Mouse (Mus musculus) spleen, adult 2 months (tissue): ENCODE results near the gene Ceacam15. TPM values are rescaled to one million over a fixed set of nuclear protein-coding genes. Genes with fewer than 3 reads are reported as not detected.
"Not testable (repeated sequence)": the region's sequence is repeated elsewhere in the genome, so short reads cannot be mapped to it uniquely, and the experiment has no call there.

Experiments used
- DNase-seq, 2 experiments: peaks; one replicate each; pipeline versions ENCODE4 v3.0.0 to v3.0.0-alpha.2; 2012 to 2021; ENCODE audit warnings: low spot score in 2 of 2, low read depth in 1 of 2
- H3K27ac ChIP-seq: fragments of 200-500 bp; 2 replicates; pipeline ENCODE4 v1.5.1; 2012; ENCODE audit warnings: low read length, inconsistent platforms; ENCODE audit not compliant: insufficient read depth
- H3K27me3 ChIP-seq: fragments of 200-500 bp; 2 replicates; pipeline ENCODE4 v1.6.1; 2012; ENCODE audit warnings: mild to moderate bottlenecking, moderate library complexity, low read length, inconsistent platforms; ENCODE audit not compliant: control insufficient read depth, insufficient read depth
- H3K36me3 ChIP-seq: fragments of 200-500 bp; 2 replicates; pipeline ENCODE4 v1.6.1; 2012; ENCODE audit warnings: mild to moderate bottlenecking, low read length, inconsistent platforms; ENCODE audit not compliant: control insufficient read depth, insufficient read depth
- H3K4me1 ChIP-seq: fragments of 200-500 bp; 2 replicates; pipeline ENCODE4 v1.6.1; 2011; ENCODE audit warnings: inconsistent platforms; ENCODE audit not compliant: control insufficient read depth, insufficient read depth, insufficient read length
- H3K4me3 ChIP-seq: fragments of 200-500 bp; 2 replicates; pipeline ENCODE4 v1.5.1; 2011; ENCODE audit warnings: mild to moderate bottlenecking, inconsistent platforms; ENCODE audit not compliant: insufficient read depth, insufficient read length; ENCODE audit errors: extremely low read depth
- CTCF ChIP-seq: fragments of 200-500 bp; IDR thresholded peaks from 2 replicates; pipeline ENCODE4 v1.5.1; 2011; ENCODE audit warnings: mild to moderate bottlenecking, inconsistent platforms; ENCODE audit not compliant: insufficient read depth, insufficient read length, insufficient replicate concordance; ENCODE audit errors: extremely low read depth
- POLR2A ChIP-seq: fragments of 200-500 bp; IDR thresholded peaks from 2 replicates; pipeline ENCODE4 v1.6.1; 2011; ENCODE audit warnings: low read depth, low read length, inconsistent platforms
- WGBS: fragments of 180-500 bp; shearing (Covaris S2); methylation state at CpG from one replicate; pipeline ENCODE4 v1.1.7; 2018; 5-methylcytosine and 5-hydroxymethylcytosine counted together
- polyA plus RNA-seq: library from polyadenylated mRNA; depleted of rRNA; stranded (reverse); fragments of >200 nt; gene quantifications from 2 replicates; pipeline ENCODE4 v1.2.3, GENCODE M21; 2012; rRNA removed

Gene Ceacam15
- not detected in 2 replicates for polyA plus RNA-seq

DNA sequence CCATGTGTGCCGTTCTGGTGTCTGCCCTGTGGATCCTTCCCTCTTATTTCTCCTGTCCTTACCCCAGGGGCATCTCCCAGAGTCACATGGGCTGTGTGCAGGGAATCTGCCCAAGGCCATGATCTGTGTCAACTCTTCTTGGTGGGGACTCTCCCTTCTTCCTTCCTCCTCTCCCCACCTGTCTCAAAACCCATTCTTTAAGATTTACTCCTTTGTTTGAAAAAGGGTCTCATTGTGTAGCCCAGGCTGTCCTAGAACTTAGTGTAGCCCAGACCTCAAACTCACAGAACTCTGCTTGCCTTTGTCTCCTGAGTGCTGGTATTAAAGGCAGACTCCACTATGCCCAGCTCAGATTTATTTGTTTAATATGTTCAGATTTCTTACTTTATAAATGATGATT lies at the start of gene Ceacam15:
Ceacam15 (minus strand) TSS at position 101 of the 400 bp plus-strand sequence.
- Histone ChIP-seq H3K36me3 (no peaks in the 10 kb centered on the region), H3K4me3 (no peak within 1 kb of the TSS), H3K27ac (no peak within 1 kb of the TSS), H3K27me3 (no peaks in the 10 kb centered on the region), H3K4me1 (no peaks in the 10 kb centered on the region)
- 52% methylated on average over 1 of the region's 1 CpGs for WGBS
- TF ChIP-seq POLR2A, result no peak
- no peak for TF ChIP-seq CTCF
- no peak for DNase-seq

DNA sequence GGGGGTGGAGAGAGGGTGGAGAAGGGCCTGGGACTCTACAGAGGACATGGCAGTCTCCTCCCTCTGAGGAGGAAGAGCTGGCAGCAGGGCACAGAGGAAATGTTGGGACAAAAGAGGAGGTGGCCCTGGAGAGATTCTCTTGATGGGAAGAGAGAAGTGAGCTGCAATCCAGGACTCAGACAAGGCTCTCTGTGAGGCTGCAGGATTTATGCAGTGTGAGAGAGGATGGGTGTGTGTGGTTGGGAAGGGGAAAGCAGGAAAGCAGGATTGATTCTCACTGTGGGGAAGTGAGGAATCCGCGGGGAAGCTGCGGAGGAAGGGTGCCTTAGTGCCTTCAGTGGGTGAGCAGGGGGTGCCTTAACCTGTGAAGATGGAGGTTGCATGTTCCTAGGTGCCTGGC lies 47.0 kb upstream of the Ceacam15 start:
- H3K4me3 ChIP-seq, DNase-seq, H3K36me3 ChIP-seq, H3K4me1 ChIP-seq, H3K27ac ChIP-seq, H3K27me3 ChIP-seq: not testable (repeated sequence)
- WGBS, result 85% methylated on average over 3 of the region's 3 CpGs

DNA sequence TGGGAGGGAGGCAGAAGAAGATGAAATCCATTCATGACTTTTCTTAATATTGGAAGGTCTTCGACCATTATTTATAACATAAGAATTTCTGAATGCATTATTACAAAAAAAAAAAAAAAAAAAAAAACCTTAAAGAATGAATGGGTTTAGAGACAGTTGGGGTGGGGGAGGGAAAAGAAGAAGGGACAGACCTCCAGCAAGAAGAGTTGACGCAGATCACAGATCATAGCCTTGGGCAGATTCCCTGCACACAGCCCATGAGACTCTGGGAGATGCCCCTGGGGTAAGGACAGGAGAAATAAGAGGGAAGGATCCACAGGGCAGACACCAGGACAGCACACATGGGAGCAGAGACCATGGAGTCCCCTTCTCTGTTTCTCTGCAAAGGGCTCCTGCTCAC lies 46.1 kb upstream of the Ceacam15 start, which contains the start of gene Ceacam9:
Ceacam9 (plus strand) TSS at position 301 of the 400 bp plus-strand sequence.
- H3K4me3 ChIP-seq, result no peak within 1 kb of the TSS
- no peak for DNase-seq
- peaks cover under 1% of the 10 kb centered on the region; the same call in 1 of the 2 replicates for H3K4me1 ChIP-seq
- no peaks in the 10 kb centered on the region for H3K27me3 ChIP-seq
- TF ChIP-seq POLR2A (no peak), CTCF (no peak)
- no peak within 1 kb of the TSS for H3K27ac ChIP-seq
- WGBS, result 90% methylated on average over 2 of the region's 2 CpGs
- H3K36me3 ChIP-seq, result no peaks in the 10 kb centered on the region

DNA sequence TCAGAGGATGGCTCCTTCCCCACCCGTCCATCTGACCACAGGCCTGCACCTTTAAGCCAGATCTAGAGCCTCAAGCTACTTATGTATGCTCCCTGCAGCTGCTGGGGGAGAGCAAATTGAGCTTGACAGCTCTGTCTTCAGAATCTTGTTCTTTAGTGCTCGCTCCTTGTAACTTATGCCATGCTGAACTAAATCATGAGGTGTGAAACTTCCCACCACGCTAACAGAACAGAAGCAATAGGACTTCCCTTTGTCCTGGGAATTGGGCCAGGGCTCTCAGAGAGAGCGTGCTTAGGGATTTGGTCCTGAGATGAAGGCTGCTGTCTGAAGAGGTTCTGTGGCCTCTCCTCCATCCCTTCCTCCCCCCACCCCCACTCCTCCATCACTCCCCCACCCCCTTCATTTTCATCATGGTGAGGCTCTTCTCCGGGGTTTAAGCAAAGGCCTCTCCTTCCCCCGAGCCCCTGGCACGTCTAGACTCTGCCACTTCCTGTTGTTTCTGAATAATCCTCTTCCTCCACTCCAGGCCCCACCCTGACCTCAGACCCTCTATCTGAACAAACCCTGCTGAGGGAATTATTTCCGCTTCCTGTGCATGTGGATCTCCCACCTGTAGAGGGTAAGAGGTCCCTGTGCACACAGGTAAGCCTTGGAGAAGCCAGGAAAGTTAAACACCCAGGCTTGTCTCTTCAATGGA lies 41.1 kb upstream of the Ceacam15 start:
- 37% methylated on average over 8 of the region's 8 CpGs for WGBS
- not testable (repeated sequence) for H3K27me3 ChIP-seq

DNA sequence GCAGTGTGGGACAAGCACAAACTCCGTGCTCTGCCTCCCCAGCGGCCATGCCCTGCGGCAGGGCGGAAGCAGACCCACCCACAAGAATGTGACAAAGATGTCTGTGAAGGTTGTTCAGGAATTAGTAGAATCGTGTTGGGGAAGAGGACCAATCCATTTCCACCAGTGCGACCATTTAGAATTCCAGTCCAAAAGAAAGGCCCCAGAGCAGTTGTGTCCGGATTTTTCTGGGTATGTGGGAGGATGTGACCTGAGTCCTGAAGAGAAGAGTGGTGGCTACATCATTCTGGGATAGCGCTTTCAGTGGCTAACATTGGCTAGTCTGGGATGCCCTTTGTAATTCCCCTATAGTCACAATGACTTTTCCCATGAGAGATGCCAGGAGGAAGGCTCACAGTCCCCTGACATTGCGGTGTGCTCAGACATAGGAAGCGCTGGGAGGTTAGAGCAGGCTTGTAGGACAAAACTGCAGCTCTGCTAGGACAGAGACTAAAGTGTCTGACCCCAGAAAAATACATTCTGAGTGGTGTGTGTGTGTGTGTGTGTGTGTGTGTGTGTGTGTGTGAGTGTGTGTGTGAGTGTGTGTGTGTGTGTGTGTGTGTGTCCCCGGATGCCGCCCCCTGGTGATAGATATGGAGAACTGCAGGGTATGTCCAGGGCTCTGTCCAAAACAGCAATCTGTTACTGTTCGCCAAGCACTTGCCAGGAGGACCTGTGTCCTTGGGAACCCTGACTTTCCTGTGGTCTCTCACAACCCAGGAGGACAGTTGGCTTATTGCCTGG lies 37.3 kb upstream of the Ceacam15 start:
- Histone ChIP-seq H3K4me3 (no peak overlapping the region), H3K4me1 (peaks cover 4% of the 10 kb centered on the region; the same call in 1 of the 2 replicates), H3K27ac (no peak overlapping the region), H3K36me3 (no peaks in the 10 kb centered on the region), H3K27me3 (no peaks in the 10 kb centered on the region)
- TF ChIP-seq POLR2A, result no peak
- TF ChIP-seq CTCF, result no peak
- 80% methylated on average over 13 of the region's 13 CpGs for WGBS
- DNase-seq, result no peak

More for the DNA sequence above, 41.1 kb upstream of the Ceacam15 start:
- not testable (repeated sequence) for H3K4me1 ChIP-seq, H3K4me3 ChIP-seq, H3K36me3 ChIP-seq, DNase-seq
- H3K27ac ChIP-seq, result 0 out of 2 replicates have a peak overlapping the region, but pooled peaks have one; percentile 3

DNA sequence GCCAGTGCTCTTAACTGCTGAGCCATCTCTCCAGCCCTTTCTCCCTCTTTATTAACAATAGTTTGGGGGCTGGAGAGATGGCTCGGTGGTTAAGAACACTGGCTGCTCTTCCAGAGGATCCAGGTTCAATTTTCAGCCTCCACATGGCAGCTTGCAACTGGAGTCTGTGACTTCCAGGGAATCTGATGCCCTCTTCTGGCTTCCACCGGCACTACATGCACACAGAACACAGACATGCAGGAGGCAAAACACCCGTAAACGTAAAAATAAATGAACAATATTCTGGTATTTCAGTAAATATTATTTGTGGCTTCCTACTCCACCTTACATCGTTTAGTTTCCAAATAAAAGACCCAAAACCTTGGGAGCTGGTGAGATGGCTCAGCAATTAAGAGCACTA lies 35.1 kb upstream of the Ceacam15 start:
- DNase-seq, result no peak
- no peaks in the 10 kb centered on the region for H3K27me3 ChIP-seq
- TF ChIP-seq POLR2A, result no peak
- TF ChIP-seq CTCF, result no peak
- H3K4me1 ChIP-seq, result no peaks in the 10 kb centered on the region
- no peaks in the 10 kb centered on the region for H3K36me3 ChIP-seq
- 71% methylated on average over 5 of the region's 5 CpGs for WGBS
- H3K4me3 ChIP-seq, result no peak overlapping the region
- no peak overlapping the region for H3K27ac ChIP-seq

DNA sequence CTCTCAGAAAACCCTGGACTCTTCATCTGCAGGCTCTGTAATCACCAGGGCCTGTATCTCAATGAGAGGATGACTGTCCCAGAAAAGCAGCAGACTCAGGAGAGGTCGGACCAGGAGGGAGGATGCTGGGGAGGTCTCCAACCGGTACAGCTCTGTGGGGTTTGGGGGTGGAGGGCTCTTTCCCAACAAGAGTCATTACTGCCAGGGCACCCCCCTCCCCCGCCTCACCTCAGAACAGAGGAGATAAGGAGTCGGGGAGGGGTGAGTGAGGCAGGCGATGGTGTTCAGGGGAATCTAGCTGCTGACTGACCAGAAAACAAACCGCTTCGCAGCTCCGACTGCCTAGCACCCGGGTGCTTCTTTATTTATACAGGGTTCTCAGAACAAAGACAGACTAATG lies 32.7 kb upstream of the Ceacam15 start:
- no peak for DNase-seq
- no peaks in the 10 kb centered on the region for H3K36me3 ChIP-seq
- no peak overlapping the region for H3K27ac ChIP-seq
- 78% methylated on average over 9 of the region's 9 CpGs for WGBS
- TF ChIP-seq POLR2A (no peak), CTCF (no peak)
- no peak overlapping the region for H3K4me3 ChIP-seq
- H3K4me1 ChIP-seq, result no peaks in the 10 kb centered on the region
- H3K27me3 ChIP-seq, result no peaks in the 10 kb centered on the region
